Comparison of ENCODE assay signal across 15 mouse cellular contexts in the genomic region with DNA sequence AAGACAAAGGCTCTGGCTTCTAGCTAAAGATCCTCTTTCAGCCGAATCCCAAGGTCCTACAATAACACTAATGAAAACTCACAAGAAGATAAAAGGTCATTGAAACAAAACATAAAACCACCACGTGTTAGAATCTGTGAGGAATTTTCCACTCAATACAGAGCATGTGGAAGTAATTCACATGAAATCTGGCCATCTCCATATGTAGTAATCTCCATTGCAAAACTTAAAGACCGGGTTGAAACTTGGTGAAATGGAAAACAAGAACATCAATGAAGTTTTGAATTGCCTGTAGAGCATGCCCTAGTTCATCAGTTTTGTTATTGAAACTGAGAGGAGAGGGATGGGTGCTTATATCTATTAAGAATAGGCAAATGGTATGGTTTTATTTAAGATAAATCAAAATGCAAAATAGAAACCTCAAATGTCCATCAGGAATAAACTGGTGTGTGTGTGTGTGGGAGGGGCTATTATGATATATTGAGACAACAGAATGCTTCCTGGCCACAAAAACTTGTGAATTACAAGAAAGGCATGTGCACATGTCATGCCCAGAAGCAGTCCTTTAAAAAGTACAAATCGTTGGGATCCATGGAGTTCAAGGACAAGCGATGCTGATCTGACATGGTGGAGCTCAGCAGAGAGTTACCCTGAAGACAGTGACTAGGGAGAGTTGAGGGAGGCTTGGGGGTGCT.
"Had no signal": no experiment of that assay in that cellular context is flagged by ENCODE, and none has a peak within 500 bp of the region (broad histone marks: within the 10 kb centered on the region; RNA-seq: fewer than 3 reads in every experiment).

No protein-coding gene starts in this region.

- H3K4me1 ChIP-seq: kidney, embryonic 15.5 days; limb, embryonic 13.5 days; liver, embryonic 13.5 days; midbrain, embryonic 12.5 days; midbrain, embryonic 15.5 days; neural tube, embryonic 13.5 days had no signal

- DNase-seq: kidney, adult 8-10 months; kidney, postnatal 10 days; kidney, postnatal 36 days; left cerebral cortex, postnatal 4 days; liver, embryonic 13.5 days; lung, embryonic 14.5 days; thymus, adult 18-20 months; thymus, postnatal 36 days had no signal

- ATAC-seq: lung, postnatal 0 days; midbrain, embryonic 15.5 days had no signal

- H3K9ac ChIP-seq: kidney, embryonic 15.5 days; limb, embryonic 13.5 days; liver, embryonic 13.5 days; lung, embryonic 14.5 days; midbrain, embryonic 12.5 days; midbrain, embryonic 15.5 days; neural tube, embryonic 13.5 days had no signal

- H3K4me3 ChIP-seq: kidney, embryonic 15.5 days; limb, embryonic 13.5 days; liver, embryonic 13.5 days; midbrain, embryonic 12.5 days; midbrain, embryonic 15.5 days; neural tube, embryonic 13.5 days had no signal

- H3K36me3 ChIP-seq: kidney, embryonic 15.5 days; limb, embryonic 13.5 days; liver, embryonic 13.5 days; midbrain, embryonic 12.5 days; midbrain, embryonic 15.5 days; neural tube, embryonic 13.5 days had no signal

- H3K27ac ChIP-seq: kidney, embryonic 15.5 days; limb, embryonic 13.5 days; liver, embryonic 13.5 days; macrophage; midbrain, embryonic 12.5 days; midbrain, embryonic 15.5 days; neural tube, embryonic 13.5 days had no signal

- H3K9me3 ChIP-seq: kidney, embryonic 15.5 days; liver, embryonic 13.5 days; midbrain, embryonic 12.5 days; midbrain, embryonic 15.5 days; neural tube, embryonic 13.5 days had no signal

- H3K4me2 ChIP-seq: kidney, embryonic 15.5 days; limb, embryonic 13.5 days; liver, embryonic 13.5 days; lung, embryonic 14.5 days; midbrain, embryonic 12.5 days; midbrain, embryonic 15.5 days; neural tube, embryonic 13.5 days had no signal

- H3K27me3 ChIP-seq: kidney, embryonic 15.5 days; limb, embryonic 13.5 days; liver, embryonic 13.5 days; midbrain, embryonic 12.5 days; midbrain, embryonic 15.5 days; neural tube, embryonic 13.5 days had no signal
